Comparison of ENCODE assay signal across 1 mouse cellular context in the genomic region with DNA sequence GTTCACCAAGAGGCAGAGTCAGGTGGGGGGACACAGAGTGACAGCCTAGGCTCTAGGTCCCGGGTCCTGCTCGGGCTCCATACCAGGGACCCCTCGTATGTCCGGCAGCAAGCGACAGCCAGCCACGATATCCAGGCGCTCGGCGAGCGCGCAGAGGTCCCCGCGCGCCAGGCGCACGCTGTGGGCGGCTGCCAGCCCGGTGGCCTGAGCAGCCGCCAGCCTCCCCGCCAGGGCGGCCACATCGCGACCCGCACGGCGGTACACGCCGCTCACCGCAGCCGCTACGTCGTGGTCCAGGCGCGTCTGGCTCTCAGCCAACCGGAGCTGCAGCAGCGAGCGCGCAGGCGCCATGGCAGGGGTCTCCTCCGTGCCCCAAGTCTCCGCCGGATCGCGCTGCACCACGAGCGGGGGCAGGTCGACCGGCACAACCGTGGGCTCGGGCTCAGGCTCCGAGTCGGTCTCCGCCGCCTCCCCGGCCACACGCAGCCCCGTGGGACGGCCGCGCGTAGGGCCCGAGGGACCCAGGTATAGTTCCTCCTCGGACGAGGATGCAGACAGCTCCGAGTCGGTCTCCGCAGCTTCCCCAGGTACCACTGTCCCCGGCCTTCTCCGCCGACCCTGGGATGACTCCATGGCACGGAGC.
A peak's percentile ranks its signal among the peaks of the same experiment; 100 is the strongest.
TF ChIP-seq lines count a peak whose summit lies in the region.

No protein-coding gene starts in this region.

TF ChIP-seq in MEL, 35 proteins besides CTCF, POLR2A, EP300 and RAD21:
- TF ChIP-seq MXI1 (IDR thresholded peaks at IDR 0.05; ENCODE audit: low read depth, low read length) = no peak
- TF ChIP-seq ZNF384 (IDR thresholded peaks at IDR 0.05; ENCODE audit: low read depth, low read length) = no peak
- no peak for TF ChIP-seq TAL1 (IDR thresholded peaks at IDR 0.05; ENCODE audit: low read length)
- peak; percentile 4; the same call in 1 of the 2 replicates for TF ChIP-seq TCF12 (IDR thresholded peaks at IDR 0.05; ENCODE audit: low read depth, low read length)
- no peak for TF ChIP-seq POLR2AphosphoS2 (IDR thresholded peaks at IDR 0.05; ENCODE audit: low read length)
- no peak for TF ChIP-seq MAZ (IDR thresholded peaks at IDR 0.05; ENCODE audit: low read depth, low read length)
- no peak; the same call in 1 of the 2 replicates for TF ChIP-seq KAT2A (conservative IDR thresholded peaks at IDR 0.05; ENCODE audit: low read depth, low read length)
- TF ChIP-seq GABPA (IDR thresholded peaks at IDR 0.05; ENCODE audit: low read depth, low read length) = no peak
- TF ChIP-seq UBTF (IDR thresholded peaks at IDR 0.05; ENCODE audit: borderline replicate concordance, insufficient read depth, low read depth, low read length) = no peak
- TF ChIP-seq NRF1 (IDR thresholded peaks at IDR 0.05; ENCODE audit: insufficient read depth, low read depth, low read length, poor library complexity, severe bottlenecking) = peak; percentile 67
- TF ChIP-seq BHLHE40 (IDR thresholded peaks at IDR 0.05; ENCODE audit: borderline replicate concordance, low read depth, low read length) = no peak
- TF ChIP-seq TBP (IDR thresholded peaks at IDR 0.05; ENCODE audit: low read depth, low read length) = no peak
- no peak for TF ChIP-seq ZC3H11A (IDR thresholded peaks at IDR 0.05; ENCODE audit: low read depth, low read length)
- no peak for TF ChIP-seq JUND (IDR thresholded peaks at IDR 0.05; ENCODE audit: low read depth, low read length)
- no peak for TF ChIP-seq MYB (IDR thresholded peaks at IDR 0.05; ENCODE audit: low read depth, low read length)
- no peak for TF ChIP-seq SMC3 (IDR thresholded peaks at IDR 0.05; ENCODE audit: low read depth, low read length)
- no peak for TF ChIP-seq SIN3A (IDR thresholded peaks at IDR 0.05; ENCODE audit: low read length)
- TF ChIP-seq MAX (IDR thresholded peaks at IDR 0.05; ENCODE audit: low read length) = peak; percentile 25; the same call in 1 of the 2 replicates
- TF ChIP-seq ELF1 (IDR thresholded peaks at IDR 0.05; ENCODE audit: low read depth, low read length) = no peak
- TF ChIP-seq HCFC1 (IDR thresholded peaks at IDR 0.05; ENCODE audit: low read depth, low read length) = no peak; the same call in 1 of the 2 replicates
- TF ChIP-seq USF1 (IDR thresholded peaks at IDR 0.05; ENCODE audit: low read depth, low read length) = no peak; the same call in 1 of the 2 replicates
- TF ChIP-seq MAFK (IDR thresholded peaks at IDR 0.05; ENCODE audit: borderline replicate concordance, low read depth, low read length) = no peak
